Mouse (Mus musculus): Measurements from ENCODE around the gene Capns2. TPM values are rescaled to one million over a fixed set of nuclear protein-coding genes. Genes with fewer than 3 reads are reported as not detected.

The Capns2 gene
- polyA plus RNA-seq, 1 experiment from 2014 or later: not detected

- Histone ChIP-seq H3K4me3 (ENCODE audit: low read depth, low read length) (no peak overlapping the region), H3K36me3 (ENCODE audit: control insufficient read depth, insufficient read depth, low read length) (no peaks in the 10 kb centered on the region), H3K9me3 (replicated peaks; ENCODE audit: control insufficient read depth, low read length) (no peaks in the 10 kb centered on the region), H3K9ac (ENCODE audit: low read length) (no peak overlapping the region), H3K4me2 (ENCODE audit: low read length) (no peak overlapping the region), H3K4me1 (ENCODE audit: control insufficient read depth, insufficient read depth, low read length) (no peaks in the 10 kb centered on the region), H3K27me3 (replicated peaks; ENCODE audit: control insufficient read depth, insufficient read depth, low read length) (no peaks in the 10 kb centered on the region), H3K27ac (ENCODE audit: low read depth, low read length) (no peak overlapping the region)
- DNase-seq (ENCODE audit: low spot score) (no peak), ATAC-seq (no peak)
- WGBS: 40% methylated on average over 3 of the region's 3 CpGs
Measured at GRCm38 (mm10) chr8:92921768-92922167, 20.6 kb downstream of the Capns2 start.

DNA sequence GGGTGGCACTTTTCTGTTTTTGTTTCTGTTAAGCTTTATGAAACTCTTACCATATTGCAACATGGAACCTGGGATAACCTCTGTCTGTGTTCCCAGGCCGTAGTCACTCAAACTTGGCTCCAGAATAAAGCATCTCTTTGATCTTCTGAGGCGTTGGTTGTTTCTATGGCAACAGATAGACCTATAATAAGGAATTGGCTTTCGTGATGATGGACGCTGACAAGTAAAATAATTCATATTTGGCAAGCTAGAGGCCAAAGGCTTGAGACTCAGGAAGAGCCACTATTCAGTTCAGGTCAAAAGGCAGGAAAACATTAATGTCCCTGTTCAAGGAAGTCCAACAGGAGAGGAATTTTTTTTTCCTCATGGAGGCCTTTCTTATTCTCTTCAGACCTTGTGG, 27.8 kb downstream of the Capns2 start:
- no peak overlapping the region for H3K27ac ChIP-seq (ENCODE audit: low read depth, low read length)
- 0 out of 2 replicates have a peak, but pooled peaks cover 4% of the 10 kb centered on the region for H3K9me3 ChIP-seq (replicated peaks; ENCODE audit: control insufficient read depth, low read length)
- no peaks in the 10 kb centered on the region for H3K27me3 ChIP-seq (replicated peaks; ENCODE audit: control insufficient read depth, insufficient read depth, low read length)
- no peak overlapping the region for H3K4me2 ChIP-seq (ENCODE audit: low read length)
- H3K36me3 ChIP-seq (ENCODE audit: control insufficient read depth, insufficient read depth, low read length): no peaks in the 10 kb centered on the region
- H3K4me3 ChIP-seq (ENCODE audit: low read depth, low read length): no peak overlapping the region
- no peak overlapping the region for H3K9ac ChIP-seq (ENCODE audit: low read length)
- 80% methylated on average over 4 of the region's 4 CpGs for WGBS
- no peaks in the 10 kb centered on the region for H3K4me1 ChIP-seq (ENCODE audit: control insufficient read depth, insufficient read depth, low read length)
- no peak for ATAC-seq
- DNase-seq (ENCODE audit: low spot score): no peak

- WGBS: 90% methylated on average over 4 of the region's 4 CpGs
Measured at GRCm38 (mm10) chr8:92938056-92938455, 36.8 kb downstream of the Capns2 start.

GRCm38 (mm10) chr8:92949071-92949470, 47.9 kb downstream of the Capns2 start:
- no peaks in the 10 kb centered on the region for H3K27me3 ChIP-seq (replicated peaks; ENCODE audit: control insufficient read depth, insufficient read depth, low read length)
- 90% methylated on average over 4 of the region's 4 CpGs for WGBS
- no peak overlapping the region for H3K27ac ChIP-seq (ENCODE audit: low read depth, low read length)
- no peaks in the 10 kb centered on the region for H3K4me1 ChIP-seq (ENCODE audit: control insufficient read depth, insufficient read depth, low read length)
- ATAC-seq: no peak
- DNase-seq (ENCODE audit: low spot score): no peak
- no peak overlapping the region for H3K9ac ChIP-seq (ENCODE audit: low read length)
- no peak overlapping the region for H3K4me3 ChIP-seq (ENCODE audit: low read depth, low read length)
- H3K4me2 ChIP-seq (ENCODE audit: low read length): no peak overlapping the region
- no peaks in the 10 kb centered on the region for H3K36me3 ChIP-seq (ENCODE audit: control insufficient read depth, insufficient read depth, low read length)
- no peaks in the 10 kb centered on the region for H3K9me3 ChIP-seq (replicated peaks; ENCODE audit: control insufficient read depth, low read length)

More at GRCm38 (mm10) chr8:92938056-92938455, 36.8 kb downstream of the Capns2 start:
- Histone ChIP-seq H3K9ac (ENCODE audit: low read length) (no peak overlapping the region), H3K27ac (ENCODE audit: low read depth, low read length) (no peak overlapping the region), H3K4me1 (ENCODE audit: control insufficient read depth, insufficient read depth, low read length) (no peaks in the 10 kb centered on the region), H3K36me3 (ENCODE audit: control insufficient read depth, insufficient read depth, low read length) (no peaks in the 10 kb centered on the region), H3K9me3 (replicated peaks; ENCODE audit: control insufficient read depth, low read length) (no peaks in the 10 kb centered on the region), H3K27me3 (replicated peaks; ENCODE audit: control insufficient read depth, insufficient read depth, low read length) (no peaks in the 10 kb centered on the region), H3K4me2 (ENCODE audit: low read length) (no peak overlapping the region), H3K4me3 (ENCODE audit: low read depth, low read length) (no peak overlapping the region)
- no peak for ATAC-seq
- no peak for DNase-seq (ENCODE audit: low spot score)

- no peaks in the 10 kb centered on the region for H3K36me3 ChIP-seq (ENCODE audit: control insufficient read depth, insufficient read depth, low read length)
- H3K9ac ChIP-seq (ENCODE audit: low read length): no peak overlapping the region
- no peaks in the 10 kb centered on the region for H3K4me1 ChIP-seq (ENCODE audit: control insufficient read depth, insufficient read depth, low read length)
- DNase-seq (ENCODE audit: low spot score) (peak; percentile 11), ATAC-seq (no peak)
- no peak overlapping the region for H3K27ac ChIP-seq (ENCODE audit: low read depth, low read length)
- 74% methylated on average over 12 of the region's 12 CpGs for WGBS
- no peak overlapping the region for H3K4me2 ChIP-seq (ENCODE audit: low read length)
- no peaks in the 10 kb centered on the region for H3K9me3 ChIP-seq (replicated peaks; ENCODE audit: control insufficient read depth, low read length)
- H3K27me3 ChIP-seq (replicated peaks; ENCODE audit: control insufficient read depth, insufficient read depth, low read length): no peaks in the 10 kb centered on the region
- no peak overlapping the region for H3K4me3 ChIP-seq (ENCODE audit: low read depth, low read length)
Measured at GRCm38 (mm10) chr8:92950639-92951371, 49.6 kb downstream of the Capns2 start.

Small RNA genes lying within 50 kb of the gene (microRNA-seq; reads per million reads assigned to microRNA genes)
- gene Gm22151: not detected

Other genes starting within 250 kb of the Capns2 start
- 0.38 and 0.69 TPM in 2 replicates for gene Irx6, start 227.1 kb upstream of the Capns2 start, polyA plus RNA-seq (2014; fragmentation: Nextera tagmentation; extraction: Ambion mirVana)
- 14.5 and 15.8 TPM in 2 replicates for gene Mmp2, start 74.1 kb upstream of the Capns2 start, polyA plus RNA-seq (2014; fragmentation: Nextera tagmentation; extraction: Ambion mirVana)
- gene Lpcat2, start 46.1 kb upstream of the Capns2 start, polyA plus RNA-seq (2014; fragmentation: Nextera tagmentation; extraction: Ambion mirVana): 5.1 and 7.4 TPM in 2 replicates
- gene Slc6a2, start 58.7 kb downstream of the Capns2 start, polyA plus RNA-seq (2014; fragmentation: Nextera tagmentation; extraction: Ambion mirVana): not detected in 2 replicates
- gene Ces1a, start 146.8 kb downstream of the Capns2 start, polyA plus RNA-seq (2014; fragmentation: Nextera tagmentation; extraction: Ambion mirVana): not detected in 2 replicates
- gene Ces1b, start 178.6 kb downstream of the Capns2 start, polyA plus RNA-seq (2014; fragmentation: Nextera tagmentation; extraction: Ambion mirVana): not detected in 2 replicates
- not detected in 2 replicates for gene Ces1c, start 229.9 kb downstream of the Capns2 start, polyA plus RNA-seq (2014; fragmentation: Nextera tagmentation; extraction: Ambion mirVana)

Measured in forebrain, embryonic 14.5 days (tissue).